Mouse (Mus musculus) CH12.LX (cell line): Measurements from ENCODE around the gene Bok.

ENCODE experiments used
- BHLHE40 ChIP-seq: IDR thresholded peaks from 2 replicates; pipeline ENCODE4 v1.6.1; 2011; ENCODE audit warnings: mild to moderate bottlenecking, low read depth, low read length, improper control_type of control experiment
- CHD2 ChIP-seq: IDR thresholded peaks from 2 replicates; pipeline ENCODE4 v1.6.1; 2011; ENCODE audit warnings: low read length, improper control_type of control experiment
- CTCF ChIP-seq, 2 experiments: IDR thresholded peaks in 1 of 2; conservative IDR thresholded peaks in 1 of 2; 2 replicates each; pipeline ENCODE4 v1.5.1; 2011 to 2012; ENCODE audit warnings: low read depth in 2 of 2, low read length in 2 of 2, improper control_type of control experiment in 1 of 2, inconsistent platforms in 1 of 2, mild to moderate bottlenecking in 1 of 2, moderate library complexity in 1 of 2
- EP300 ChIP-seq: IDR thresholded peaks from 2 replicates; pipeline ENCODE4 v1.6.1; 2011; ENCODE audit warnings: low read length, improper control_type of control experiment
- POLR2A ChIP-seq: IDR thresholded peaks from 2 replicates; pipeline ENCODE4 v1.6.1; 2011; ENCODE audit warnings: low read depth, mild to moderate bottlenecking, improper control_type of control experiment, low read length
- RAD21 ChIP-seq: IDR thresholded peaks from 2 replicates; pipeline ENCODE4 v1.6.1; 2011; ENCODE audit warnings: low read depth, mild to moderate bottlenecking, low read length, improper control_type of control experiment, moderate library complexity
- ZC3H11A ChIP-seq: IDR thresholded peaks from 2 replicates; pipeline ENCODE4 v1.6.1; 2012; ENCODE audit warnings: low read depth, mild to moderate bottlenecking, inconsistent platforms, low read length, improper control_type of control experiment
- ZMIZ1 ChIP-seq: IDR thresholded peaks from 2 replicates; pipeline ENCODE4 v1.6.1; 2012; ENCODE audit warnings: low read depth, mild to moderate bottlenecking, inconsistent platforms, low read length, improper control_type of control experiment

GRCm38 (mm10) chr1:93657025-93657360 is 28.5 kb upstream of the Bok start:
- TF ChIP-seq CTCF (conservative IDR thresholded peaks at IDR 0.05 in 1 of 2, IDR thresholded peaks at IDR 0.05 in 1 of 2; ENCODE audit: low read depth in 2 of 2, low read length in 2 of 2) (no peak), POLR2A (no peak), BHLHE40 (no peak), RAD21 (no peak), ZC3H11A (no peak), EP300 (no peak), ZMIZ1 (no peak), CHD2 (no peak)
